Mouse (Mus musculus) megakaryocyte, embryonic 14.5 days (primary cell): Measurements from ENCODE around the gene Dab2ip. TPM values are rescaled to one million over a fixed set of nuclear protein-coding genes. Genes with fewer than 3 reads are reported as not detected.

Experiments used
- H3K27me3 ChIP-seq: replicated peaks from 2 replicates; pipeline ENCODE3; 2012; ENCODE audit warnings: inconsistent platforms
- H3K36me3 ChIP-seq: replicated peaks from 2 replicates; pipeline ENCODE3; 2012; ENCODE audit warnings: low read length, inconsistent platforms, mixed read lengths
- H3K4me1 ChIP-seq: 2 replicates; pipeline ENCODE4 v1.6.1; 2012; ENCODE audit warnings: inconsistent platforms
- H3K4me3 ChIP-seq: replicated peaks from 2 replicates; pipeline ENCODE3; 2012; ENCODE audit warnings: moderate library complexity, mild to moderate bottlenecking, inconsistent platforms
- H3K9me3 ChIP-seq: 2 replicates; pipeline ENCODE4 v1.6.1; 2012; ENCODE audit warnings: inconsistent platforms
- FLI1 ChIP-seq: IDR thresholded peaks from 2 replicates; pipeline ENCODE4 v1.6.1; 2012; ENCODE audit warnings: low read length, inconsistent platforms, mixed read lengths
- GATA1 ChIP-seq: IDR thresholded peaks from 3 replicates; pipeline ENCODE4 v1.6.1; 2012; ENCODE audit warnings: mixed read lengths, low read length, inconsistent platforms, borderline replicate concordance
- polyA plus RNA-seq: library from polyadenylated mRNA; stranded (reverse); fragments of >175 nt; gene quantifications from 2 replicates; pipeline ENCODE4 v1.2.3, GENCODE M21; 2012; ENCODE audit warnings: low replicate concordance; ENCODE audit not compliant: insufficient read depth

The Dab2ip gene
- polyA plus RNA-seq, 1 experiment: 5.0 TPM

- Histone ChIP-seq H3K27me3 (peaks cover 91% of the 10 kb centered on the region), H3K4me1 (peaks cover 23% of the 10 kb centered on the region), H3K36me3 (no peaks in the 10 kb centered on the region), H3K4me3 (no peak overlapping the region), H3K9me3 (peaks cover 6% of the 10 kb centered on the region)
- TF ChIP-seq FLI1: no peak
Observed at GRCm38 (mm10) chr2:35626181-35626727, 68.2 kb downstream of the Dab2ip start.

- TF ChIP-seq FLI1 (no peak), GATA1 (no peak)
- Histone ChIP-seq H3K27me3 (peaks cover 85% of the 10 kb centered on the region), H3K4me1 (peaks cover 12% of the 10 kb centered on the region; the same call in 1 of the 2 replicates), H3K36me3 (no peaks in the 10 kb centered on the region), H3K9me3 (peaks cover 6% of the 10 kb centered on the region), H3K4me3 (no peak overlapping the region)
Observed at GRCm38 (mm10) chr2:35627298-35627898, 69.3 kb downstream of the Dab2ip start.

DNA sequence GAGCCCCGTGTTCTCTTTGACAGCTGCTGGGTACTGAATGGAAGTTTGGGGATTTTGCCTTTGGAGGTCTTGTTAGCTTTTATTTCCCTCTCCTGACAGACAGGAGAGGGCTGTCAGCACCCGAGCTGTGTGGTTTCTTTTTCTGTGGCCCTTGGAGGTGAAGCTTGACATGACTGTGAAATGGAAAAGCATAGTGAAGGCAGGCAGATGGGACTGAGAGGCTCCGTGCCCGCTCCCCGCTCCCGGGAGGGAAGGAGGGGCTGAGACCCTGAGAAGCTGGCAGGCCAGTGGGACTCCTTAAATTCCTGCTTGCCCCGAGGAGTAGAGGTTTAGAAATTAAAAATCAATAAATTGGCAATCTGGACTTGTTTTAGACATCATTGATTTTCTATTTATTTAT, 70.0 kb downstream of the Dab2ip start:
- no peaks in the 10 kb centered on the region for H3K36me3 ChIP-seq
- H3K27me3 ChIP-seq: peaks cover 82% of the 10 kb centered on the region
- no peak for TF ChIP-seq FLI1
- TF ChIP-seq GATA1: no peak
- H3K4me3 ChIP-seq: no peak overlapping the region
- H3K9me3 ChIP-seq: peaks cover 6% of the 10 kb centered on the region
- H3K4me1 ChIP-seq: peaks cover 7% of the 10 kb centered on the region; the same call in 1 of the 2 replicates

DNA sequence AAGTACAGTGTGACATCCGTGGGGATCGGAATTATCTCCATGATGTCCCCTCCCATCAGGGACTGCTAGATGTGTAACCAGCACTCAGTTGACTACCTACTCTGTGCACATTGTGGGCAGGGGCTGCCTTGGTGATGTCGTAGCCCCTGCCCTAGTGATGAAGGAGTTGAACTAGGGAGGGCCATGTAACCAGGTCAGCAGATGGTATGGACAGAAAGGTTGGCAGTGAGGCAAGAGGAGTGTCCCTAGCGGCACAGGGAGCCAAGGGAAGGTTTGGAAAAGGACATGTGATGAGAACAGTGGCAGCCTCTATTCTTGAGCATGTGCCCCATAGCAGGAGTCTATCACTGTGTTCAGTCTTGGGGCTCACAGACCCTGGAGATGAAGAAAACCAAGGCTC, 70.6 kb downstream of the Dab2ip start:
- TF ChIP-seq FLI1 (no peak), GATA1 (no peak)
- peaks cover 7% of the 10 kb centered on the region; the same call in 1 of the 2 replicates for H3K4me1 ChIP-seq
- H3K9me3 ChIP-seq: peaks cover 6% of the 10 kb centered on the region
- H3K27me3 ChIP-seq: peaks cover 81% of the 10 kb centered on the region
- no peaks in the 10 kb centered on the region for H3K36me3 ChIP-seq
- H3K4me3 ChIP-seq: no peak overlapping the region

- TF ChIP-seq FLI1: no peak
- no peak for TF ChIP-seq GATA1
- no peak overlapping the region for H3K4me3 ChIP-seq
- H3K36me3 ChIP-seq: no peaks in the 10 kb centered on the region
- H3K9me3 ChIP-seq: peaks cover 6% of the 10 kb centered on the region
- peaks cover 7% of the 10 kb centered on the region; the same call in 1 of the 2 replicates for H3K4me1 ChIP-seq
- H3K27me3 ChIP-seq: peaks cover 81% of the 10 kb centered on the region
Observed at GRCm38 (mm10) chr2:35629126-35629525, 71.1 kb downstream of the Dab2ip start.

- peaks cover 76% of the 10 kb centered on the region for H3K27me3 ChIP-seq
- peaks cover 11% of the 10 kb centered on the region for H3K9me3 ChIP-seq
- TF ChIP-seq GATA1 (no peak), FLI1 (no peak)
- H3K36me3 ChIP-seq: no peaks in the 10 kb centered on the region
- H3K4me1 ChIP-seq: 0 out of 2 replicates have a peak, but pooled peaks cover 3% of the 10 kb centered on the region
- H3K4me3 ChIP-seq: no peak overlapping the region
Observed at GRCm38 (mm10) chr2:35633392-35633791, 75.3 kb downstream of the Dab2ip start.

- no peaks in the 10 kb centered on the region for H3K36me3 ChIP-seq
- peaks cover 77% of the 10 kb centered on the region for H3K27me3 ChIP-seq
- peaks cover 5% of the 10 kb centered on the region; the same call in 1 of the 2 replicates for H3K9me3 ChIP-seq
- no peak for TF ChIP-seq FLI1
- no peak for TF ChIP-seq GATA1
- H3K4me1 ChIP-seq: peaks cover 3% of the 10 kb centered on the region; the same call in 1 of the 2 replicates
- peak overlapping the region; percentile 46 for H3K4me3 ChIP-seq
Observed at GRCm38 (mm10) chr2:35634963-35635362, 76.9 kb downstream of the Dab2ip start.

- peaks cover 3% of the 10 kb centered on the region; the same call in 1 of the 2 replicates for H3K4me1 ChIP-seq
- TF ChIP-seq GATA1: no peak
- no peak for TF ChIP-seq FLI1
- no peaks in the 10 kb centered on the region for H3K36me3 ChIP-seq
- no peak overlapping the region for H3K4me3 ChIP-seq
- H3K9me3 ChIP-seq: peaks cover 5% of the 10 kb centered on the region; the same call in 1 of the 2 replicates
- H3K27me3 ChIP-seq: peaks cover 77% of the 10 kb centered on the region
Observed at GRCm38 (mm10) chr2:35635541-35635940, 77.5 kb downstream of the Dab2ip start.

GRCm38 (mm10) chr2:35637880-35638535, 79.9 kb downstream of the Dab2ip start:
- Histone ChIP-seq H3K9me3 (peaks cover 5% of the 10 kb centered on the region; the same call in 1 of the 2 replicates), H3K4me3 (no peak overlapping the region), H3K36me3 (no peaks in the 10 kb centered on the region), H3K27me3 (peaks cover 84% of the 10 kb centered on the region), H3K4me1 (peaks cover 13% of the 10 kb centered on the region)
- no peak for TF ChIP-seq GATA1
- no peak for TF ChIP-seq FLI1

DNA sequence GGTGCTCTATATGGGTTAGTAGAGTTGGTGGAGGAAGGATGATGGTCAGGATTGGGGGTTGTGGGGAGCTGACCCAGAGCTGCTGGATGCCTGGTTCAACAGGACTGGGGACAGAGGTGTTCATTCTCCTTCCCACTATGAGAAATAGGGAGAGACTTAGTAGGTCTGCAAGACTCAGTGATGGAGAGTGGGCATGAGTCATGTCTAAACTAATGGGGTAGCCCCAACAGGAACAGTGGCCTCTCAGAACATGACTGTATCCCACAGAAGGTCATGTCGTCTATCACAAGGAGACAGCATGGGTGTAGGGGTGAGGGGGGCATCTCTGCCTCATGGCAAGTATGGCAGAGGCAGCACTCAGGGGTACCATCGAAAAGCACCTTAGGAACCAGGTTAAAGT, 81.7 kb downstream of the Dab2ip start:
- Histone ChIP-seq H3K9me3 (peaks cover 5% of the 10 kb centered on the region; the same call in 1 of the 2 replicates), H3K4me3 (no peak overlapping the region), H3K36me3 (no peaks in the 10 kb centered on the region), H3K4me1 (peaks cover 13% of the 10 kb centered on the region), H3K27me3 (peaks cover 85% of the 10 kb centered on the region)
- TF ChIP-seq GATA1 (no peak), FLI1 (no peak)
